Mouse (Mus musculus) R1 (cell line): ENCODE data around the gene Coro1b.
A peak's percentile ranks its signal among the peaks of the same experiment; 100 is the strongest.
"Not testable (repeated sequence)": the region's sequence is repeated elsewhere in the genome, so short reads cannot be mapped to it uniquely, and the experiment has no call there.

ENCODE experiments used
- DNase-seq: peaks from one replicate; pipeline ENCODE4 v3.0.0-alpha.2; 2018; ENCODE audit warnings: low read depth, low spot score

Gene Coro1b

GRCm38 (mm10) chr19:4120496-4120895 lies 27.9 kb upstream of the Coro1b start:
- no peak for DNase-seq

GRCm38 (mm10) chr19:4121097-4121805 lies 27.2 kb upstream of the Coro1b start:
- DNase-seq, result peak; percentile 99

DNA sequence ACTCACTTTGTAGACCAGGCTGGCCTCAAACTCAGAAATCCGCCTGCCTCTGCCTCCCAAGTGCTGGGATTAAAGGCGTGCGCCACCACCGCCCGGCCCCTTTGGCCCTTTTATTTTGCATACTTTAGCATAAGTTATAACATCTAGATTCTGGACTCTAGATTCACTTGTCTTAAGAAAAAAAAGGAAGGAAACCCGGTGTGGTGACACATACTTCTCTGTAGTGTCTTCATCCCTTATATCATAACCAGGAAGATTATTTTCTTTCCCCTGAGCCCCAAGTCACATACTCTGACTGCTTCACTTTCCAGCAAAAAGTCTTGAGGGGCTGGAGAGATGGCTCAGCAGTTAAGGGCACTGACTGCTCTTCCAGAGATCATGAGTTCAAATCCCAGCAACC lies 26.5 kb upstream of the Coro1b start:
- DNase-seq, result not testable (repeated sequence)

DNA sequence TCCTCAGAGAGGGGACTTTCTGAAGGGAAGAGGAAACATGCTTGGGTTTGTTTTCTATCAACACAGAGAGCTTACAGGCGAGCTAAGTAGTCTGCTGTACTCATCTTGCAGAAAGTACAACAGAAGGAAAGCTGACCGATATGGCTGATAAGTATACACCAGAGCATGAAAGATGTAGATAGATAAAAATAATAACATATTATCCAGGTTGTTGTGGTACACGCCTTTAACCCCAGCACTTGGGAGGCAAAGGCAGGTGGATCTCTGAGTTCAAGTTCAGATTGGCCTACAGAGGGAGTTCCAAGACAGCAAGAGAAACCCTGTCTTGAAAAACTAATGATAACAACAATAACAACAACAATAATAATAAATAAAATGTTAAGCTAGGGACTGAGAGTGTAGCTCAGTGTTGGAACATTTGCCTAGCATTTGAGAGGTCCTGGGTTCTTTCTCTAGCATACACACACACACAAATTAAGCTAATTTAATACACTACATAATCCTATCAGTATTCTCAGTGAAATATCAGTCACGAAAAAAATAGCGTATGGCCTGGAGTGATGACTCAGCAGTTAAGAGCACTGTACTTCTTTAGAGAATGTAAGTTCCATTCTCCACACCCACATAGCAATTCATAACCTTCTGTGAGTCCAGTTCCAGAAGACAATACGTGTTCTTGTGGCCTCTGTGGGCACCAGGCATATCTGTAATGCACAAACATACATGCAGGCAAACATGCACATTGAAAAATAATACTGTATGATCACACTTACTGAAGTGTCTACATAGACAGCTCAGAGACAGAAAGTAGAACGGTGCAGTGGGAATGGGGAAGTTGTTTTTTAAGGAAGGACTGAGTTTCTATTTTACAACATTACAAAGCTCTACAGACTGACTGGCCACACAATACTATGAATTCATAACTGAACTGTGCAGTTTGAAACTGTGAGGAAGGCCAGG lies 25.7 kb upstream of the Coro1b start:
- no peak for DNase-seq

GRCm38 (mm10) chr19:4124432-4124831 lies 24.0 kb upstream of the Coro1b start:
- DNase-seq, result no peak

- DNase-seq, result not testable (repeated sequence)
Measured at GRCm38 (mm10) chr19:4125268-4125667, 23.2 kb upstream of the Coro1b start.

DNA sequence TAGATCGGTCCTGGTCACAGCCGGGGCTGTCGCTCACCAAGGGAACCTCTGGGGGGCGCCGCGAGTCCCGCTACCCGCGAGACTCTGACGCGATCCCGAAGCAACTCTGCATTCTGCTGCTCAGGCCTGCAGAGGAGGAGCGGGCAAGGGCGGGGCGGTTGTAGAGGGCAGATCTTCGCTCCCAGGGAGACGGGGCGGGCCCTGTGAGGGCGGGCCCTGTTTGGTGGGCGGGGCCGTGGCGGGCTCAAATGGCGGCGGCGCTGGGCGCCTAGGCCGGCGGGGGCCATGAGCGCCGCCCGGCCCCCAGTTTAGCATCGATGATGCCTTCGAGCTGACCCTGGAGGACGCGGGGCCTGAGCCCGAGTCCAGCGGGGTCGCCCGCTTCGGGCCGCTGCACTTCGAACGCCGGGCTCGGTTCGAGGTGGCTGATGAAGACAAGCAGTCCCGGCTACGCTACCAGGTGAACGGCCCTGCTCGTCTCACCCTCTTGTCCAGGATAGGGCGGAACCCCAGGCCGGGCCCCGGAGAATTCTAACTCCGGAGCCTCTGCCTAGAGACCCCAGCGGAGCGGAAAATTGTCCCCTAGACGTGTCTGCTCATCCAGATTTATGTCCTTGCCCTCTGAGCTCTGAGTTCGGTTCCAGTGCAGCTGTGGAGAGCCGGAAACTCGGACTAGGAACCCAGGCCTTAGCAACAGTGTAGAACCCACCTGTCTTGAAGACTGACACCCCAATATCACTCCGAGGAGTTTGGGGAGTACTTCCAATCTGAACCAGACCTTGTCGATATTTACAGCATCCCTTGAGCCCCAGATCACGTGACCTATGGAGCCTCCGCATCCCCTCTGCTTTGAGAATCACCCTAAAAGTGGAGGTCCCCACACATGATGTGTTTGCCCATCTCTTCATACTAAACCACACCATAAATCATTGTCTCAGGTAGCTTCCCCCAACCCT lies 22.4 kb upstream of the Coro1b start, which contains the start of gene Aip:
Gene Aip, minus strand, starts transcription at position 118 of the 956 bp plus-strand sequence.
- DNase-seq, result peak; percentile 98

DNA sequence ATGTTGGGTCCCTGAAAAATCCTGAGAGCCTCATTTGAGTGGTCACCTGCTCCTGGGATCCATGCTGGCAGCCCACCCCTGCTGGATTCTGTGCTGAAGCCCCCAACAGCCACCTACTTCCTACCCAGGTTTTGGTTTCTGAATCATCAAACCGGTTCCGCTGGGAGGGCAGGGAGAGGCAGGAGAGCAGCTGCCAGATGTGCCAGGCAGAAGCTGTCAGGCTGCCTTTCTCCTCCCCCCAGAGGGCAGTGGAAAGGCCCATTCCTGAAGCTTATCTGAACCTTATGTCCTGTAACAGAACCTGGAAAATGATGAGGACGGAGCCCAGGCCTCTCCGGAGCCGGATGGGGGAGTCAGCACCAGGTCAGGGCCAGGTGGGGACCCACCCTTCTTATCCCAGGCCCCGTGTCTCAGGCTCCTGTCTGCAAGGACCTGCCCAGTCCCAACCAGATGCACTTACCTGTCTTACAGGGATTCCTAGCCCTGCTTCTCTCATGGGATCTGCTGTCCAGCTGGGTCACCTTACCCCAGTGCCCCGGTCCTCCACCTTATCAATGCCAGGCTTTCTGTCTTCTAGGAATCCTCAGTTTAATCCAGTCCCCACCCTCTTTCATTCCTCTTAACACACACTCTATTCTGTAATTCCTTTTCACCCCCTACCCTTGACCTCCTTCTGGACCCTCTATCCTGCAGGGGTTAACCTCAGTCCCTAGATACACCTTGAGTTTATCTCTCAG lies 21.5 kb upstream of the Coro1b start:
- no peak for DNase-seq

DNA sequence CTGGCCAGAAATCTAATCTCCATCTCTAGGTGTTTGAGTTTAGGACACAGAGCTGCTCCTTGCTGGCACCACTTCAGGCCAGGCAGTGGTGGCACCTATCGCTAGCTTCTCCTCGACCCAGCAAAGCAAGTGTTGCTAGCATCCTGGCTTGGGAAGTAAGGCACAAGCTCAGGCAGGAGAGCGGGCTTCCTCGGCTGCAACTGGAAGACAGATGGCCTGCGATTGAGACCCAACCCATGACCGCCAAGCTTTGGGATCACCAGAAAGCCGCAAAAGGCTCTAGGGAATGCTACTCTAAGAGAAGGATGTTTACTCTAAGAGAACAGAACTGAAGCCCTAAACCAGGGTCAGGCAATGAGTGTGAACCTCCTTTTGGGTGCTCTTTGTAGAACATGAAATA lies 19.0 kb upstream of the Coro1b start:
- no peak for DNase-seq

GRCm38 (mm10) chr19:4130106-4130505 lies 18.3 kb upstream of the Coro1b start:
- DNase-seq, result no peak

- no peak for DNase-seq
Measured at GRCm38 (mm10) chr19:4131075-4131474, 17.3 kb upstream of the Coro1b start.

DNA sequence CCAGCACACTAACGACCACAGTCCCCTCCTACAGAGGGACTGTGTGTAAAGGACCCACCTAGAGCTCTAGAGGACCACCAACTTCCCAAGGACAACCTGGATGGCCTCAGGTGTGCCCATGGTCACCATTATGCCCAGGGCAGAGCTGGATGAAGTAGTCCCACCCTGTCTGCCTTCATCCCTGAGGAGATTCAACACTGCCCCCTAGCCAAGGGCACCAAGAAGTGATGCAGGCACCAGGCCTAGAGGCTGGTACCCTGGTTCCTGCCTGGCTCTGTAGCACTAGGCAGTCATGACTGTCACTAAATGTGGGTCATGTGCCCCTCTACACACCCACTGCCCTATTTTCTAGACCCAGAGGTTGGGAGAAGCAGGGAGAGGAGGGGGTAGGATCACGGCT lies 16.7 kb upstream of the Coro1b start:
- DNase-seq, result no peak

GRCm38 (mm10) chr19:4134354-4134753 lies 14.1 kb upstream of the Coro1b start:
- DNase-seq, result no peak

DNA sequence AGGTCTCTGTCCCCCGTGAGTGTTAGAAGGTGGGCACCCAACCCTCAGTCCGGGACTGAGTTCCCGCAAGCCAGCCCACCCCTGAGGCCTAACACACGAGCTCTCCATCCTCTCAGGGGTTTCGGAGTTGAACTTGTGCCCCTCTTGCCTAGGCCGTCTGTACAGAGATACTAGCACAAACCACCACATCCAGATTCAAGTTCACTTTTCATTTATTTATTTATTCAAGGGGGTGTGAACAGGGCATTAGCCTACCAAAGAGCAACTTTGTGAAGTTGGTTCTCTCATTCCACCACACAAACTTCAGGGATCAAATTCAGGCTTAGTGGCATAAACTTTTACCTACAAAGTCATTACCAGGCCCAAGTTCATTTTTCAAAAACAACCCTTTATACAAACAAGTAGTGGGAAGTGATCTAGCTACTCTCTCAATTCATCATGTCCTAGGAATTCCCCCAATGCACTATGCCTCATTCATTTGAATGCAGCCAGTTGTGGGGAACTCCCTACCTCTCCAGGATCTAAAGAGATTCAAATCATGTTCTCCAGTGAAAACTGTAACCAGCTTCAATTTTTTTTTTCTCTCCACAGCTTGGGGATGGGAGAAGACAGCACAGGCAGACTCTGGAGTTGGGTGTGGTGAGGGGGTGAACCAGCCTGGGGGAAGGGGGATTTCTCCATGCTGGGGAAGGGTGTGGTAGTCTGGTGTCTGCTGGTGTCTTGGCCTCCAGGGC lies 13.0 kb upstream of the Coro1b start:
- DNase-seq, result peak; percentile 53

DNA sequence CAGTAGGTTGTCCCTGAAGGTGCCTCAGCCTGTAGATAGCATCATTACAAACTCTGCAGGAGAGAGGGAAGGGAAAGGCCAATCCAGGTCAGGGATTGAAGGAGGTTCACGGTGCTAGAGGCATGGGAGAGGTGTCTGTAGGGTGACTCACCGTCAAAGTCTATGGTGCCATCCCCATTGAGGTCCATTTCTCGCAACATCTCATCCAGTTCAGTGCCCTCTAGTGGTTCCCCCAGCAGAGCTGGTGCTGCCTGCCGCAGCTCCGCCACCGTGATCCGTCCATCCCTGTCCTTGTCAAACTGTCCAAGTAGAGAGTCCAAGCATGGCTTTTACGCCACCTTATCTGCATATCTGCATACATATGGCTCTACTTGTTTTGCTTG lies 12.5 kb upstream of the Coro1b start:
- peak; percentile 56 for DNase-seq

DNA sequence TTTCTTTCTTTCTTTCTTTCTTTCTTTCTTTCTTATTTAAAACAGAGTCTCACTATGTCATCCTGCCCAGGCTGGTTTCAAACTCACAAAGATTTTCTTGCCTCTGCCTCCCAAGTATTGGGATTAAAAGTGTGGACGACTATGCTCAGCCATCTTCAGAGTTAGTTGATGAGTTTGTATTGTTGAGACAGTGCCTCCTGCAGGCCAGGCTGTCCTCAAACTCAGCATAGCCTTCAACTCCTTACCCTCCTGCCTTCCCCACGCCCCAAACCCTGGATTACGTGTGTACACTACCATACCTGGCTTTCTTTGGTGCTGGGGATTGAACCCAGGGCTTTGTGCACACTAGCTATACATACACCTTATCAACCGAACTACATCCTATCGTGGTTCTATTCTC lies 12.0 kb upstream of the Coro1b start:
- peak; percentile 60 for DNase-seq

GRCm38 (mm10) chr19:4137913-4138312 lies 10.5 kb upstream of the Coro1b start:
- DNase-seq, result no peak

GRCm38 (mm10) chr19:4139446-4139845 lies 9.0 kb upstream of the Coro1b start, which contains the start of gene Gpr152:
Gene Gpr152 (plus strand): TSS chr19:4139787.
- peak; percentile 19 for DNase-seq

GRCm38 (mm10) chr19:4140147-4140546 lies 8.3 kb upstream of the Coro1b start:
- no peak for DNase-seq
